Mouse (Mus musculus) heart, postnatal 4 days (tissue): Measurements from ENCODE around the gene Rora. TPM values are rescaled to one million over a fixed set of nuclear protein-coding genes. Genes with fewer than 3 reads are reported as not detected.

Experiments used
- DNase-seq: peaks from one replicate; pipeline ENCODE4 v3.0.0; 2021
- total RNA-seq, 2 experiments: library from RNA; stranded (reverse); gene quantifications; 2 replicates each; pipeline ENCODE4 v1.2.3; 2021

Gene Rora
- total RNA-seq, 2 experiments from 2014 or later, result 17.0 to 18.1 TPM

- no peak for DNase-seq
Observed at GRCm38 (mm10) chr9:69292776-69293687, 639.4 kb downstream of the Rora start.

- DNase-seq, result no peak
Observed at GRCm38 (mm10) chr9:69293688-69294074, 640.1 kb downstream of the Rora start.

GRCm38 (mm10) chr9:69294426-69294825, 640.8 kb downstream of the Rora start:
- DNase-seq, result no peak

GRCm38 (mm10) chr9:69294856-69295255, 641.3 kb downstream of the Rora start:
- no peak for DNase-seq

GRCm38 (mm10) chr9:69295826-69296225, 642.2 kb downstream of the Rora start:
- DNase-seq, result no peak

GRCm38 (mm10) chr9:69296418-69296817, 642.8 kb downstream of the Rora start:
- peak; percentile 82 for DNase-seq

GRCm38 (mm10) chr9:69297766-69298375, 644.3 kb downstream of the Rora start:
- no peak for DNase-seq

GRCm38 (mm10) chr9:69298566-69299335, 645.2 kb downstream of the Rora start:
- DNase-seq, result no peak

- no peak for DNase-seq
Observed at GRCm38 (mm10) chr9:69299484-69299883, 645.9 kb downstream of the Rora start.

- DNase-seq, result no peak
Observed at GRCm38 (mm10) chr9:69300296-69300695, 646.7 kb downstream of the Rora start.

GRCm38 (mm10) chr9:69301445-69301844, 647.9 kb downstream of the Rora start:
- peak; percentile 52 for DNase-seq

GRCm38 (mm10) chr9:69301955-69302354, 648.4 kb downstream of the Rora start:
- no peak for DNase-seq

GRCm38 (mm10) chr9:69302846-69303245, 649.3 kb downstream of the Rora start:
- DNase-seq, result no peak

- no peak for DNase-seq
Observed at GRCm38 (mm10) chr9:69303346-69303944, 649.9 kb downstream of the Rora start.

- DNase-seq, result no peak
Observed at GRCm38 (mm10) chr9:69303962-69304361, 650.4 kb downstream of the Rora start.

GRCm38 (mm10) chr9:69304492-69304891, 650.9 kb downstream of the Rora start:
- no peak for DNase-seq

GRCm38 (mm10) chr9:69304991-69305390, 651.4 kb downstream of the Rora start:
- DNase-seq, result no peak

- DNase-seq, result no peak
Observed at GRCm38 (mm10) chr9:69306734-69307528, 653.3 kb downstream of the Rora start.

GRCm38 (mm10) chr9:69307974-69308373, 654.4 kb downstream of the Rora start:
- no peak for DNase-seq

- DNase-seq, result no peak
Observed at GRCm38 (mm10) chr9:69310524-69310923, 656.9 kb downstream of the Rora start.

- no peak for DNase-seq
Observed at GRCm38 (mm10) chr9:69313297-69313696, 659.7 kb downstream of the Rora start.
